Comparison of ENCODE assay signal across 8 mouse cellular contexts in genomic region chr1:132298425-132298800, GRCm38 (mm10). TPM values are rescaled to one million over a fixed set of nuclear protein-coding genes. Genes with fewer than 3 reads are reported as not detected.
DNase-seq lines count a peak whose midpoint lies in the region; ATAC-seq and TF ChIP-seq lines count a peak whose summit lies in the region.

TSS of gene Klhdc8a (plus strand) at chr1:132298626.

- peak within 1 kb of the TSS; percentile 84 for H3K4me3 ChIP-seq in gastrocnemius, adult 2 months
- H3K4me3 ChIP-seq in midbrain, embryonic 12.5 days: peak within 1 kb of the TSS; percentile 65

- peak within 1 kb of the TSS; percentile 71 for H3K27ac ChIP-seq in gastrocnemius, adult 2 months
- H3K27ac ChIP-seq in midbrain, embryonic 12.5 days (replicated peaks): peak within 1 kb of the TSS; percentile 84

- peak; percentile 41 for ATAC-seq in granulocyte monocyte progenitor cell, adult 5-6 weeks (replicated peaks; ENCODE audit: poor library complexity, severe bottlenecking)
- ATAC-seq in midbrain, embryonic 12.5 days (ENCODE audit: low FRiP score, low read depth): peak; percentile 70

- H3K4me1 ChIP-seq in midbrain, embryonic 12.5 days: peaks cover 40% of the 10 kb centered on the region

- H3K9me3 ChIP-seq in midbrain, embryonic 12.5 days: no peaks in the 10 kb centered on the region

- intact Hi-C loops in gastrocnemius, adult 2 months (cut with DNase I): no loop called here
- intact Hi-C loops in left cerebral cortex, postnatal 4 days (cut with DNase I): no loop called here

- H3K9ac ChIP-seq in midbrain, embryonic 12.5 days (replicated peaks): peak within 1 kb of the TSS; percentile 85

- H3K27me3 ChIP-seq in midbrain, embryonic 12.5 days: peaks cover 46% of the 10 kb centered on the region

- H3K4me2 ChIP-seq in midbrain, embryonic 12.5 days (replicated peaks): peak within 1 kb of the TSS; percentile 99

- no peaks in the 10 kb centered on the region for H3K36me3 ChIP-seq in midbrain, embryonic 12.5 days

- no peak for DNase-seq in gastrocnemius, adult 2 months
- DNase-seq in gastrocnemius, adult 18-20 months (ENCODE audit: low spot score): no peak
- peak; percentile 88 for DNase-seq in cerebellum, postnatal 10 days
- peak; percentile 65 for DNase-seq in kidney, adult 11 months
- DNase-seq in left cerebral cortex, postnatal 4 days: peak; percentile 69
- peak; percentile 43 for DNase-seq in telencephalon, adult 2 months (ENCODE audit: low read depth, low spot score)

- no peak for TF ChIP-seq CTCF in gastrocnemius, adult 2 months (IDR thresholded peaks at IDR 0.05)

- WGBS in midbrain, embryonic 12.5 days: 0% methylated on average over 28 of the region's 28 CpGs

RNA-seq across cellular contexts. Expression of gene Klhdc8a, which starts in this region (rescaled TPM):
- under 1 TPM; 0.13 to 0.31 TPM for total RNA-seq in gastrocnemius, adult 2 months (2021)
- under 1 TPM; 0.27 to 0.36 TPM for total RNA-seq in gastrocnemius, adult 18-20 months (2021)
- not detected in 2 replicates for total RNA-seq in granulocyte monocyte progenitor cell, adult 5-6 weeks (2014; fragmentation: Nextera tagmentation)
- total RNA-seq in granulocyte monocyte progenitor cell, adult 5-6 weeks (2017): not detected in 2 replicates
- total RNA-seq in left cerebral cortex, postnatal 4 days (2021): 10 to 100 TPM in 1 of 2 experiments, 1 to 10 TPM in 1; 9.1 to 10.7 TPM
- 5.2 and 5.4 TPM in 2 replicates for polyA plus RNA-seq in midbrain, embryonic 12.5 days (2016; fragmentation: Nextera tagmentation; extraction: Ambion mirVana)

Comparison
In these comparisons a context has a peak if more than half of its experiments do, and no peak if none do; other contexts are left out.
1. RNA of gene Klhdc8a (total RNA-seq): 9.1 to 10.7 TPM in left cerebral cortex, postnatal 4 days; 0.27 to 0.36 TPM in gastrocnemius, adult 18-20 months, 0.13 to 0.31 TPM in gastrocnemius, adult 2 months and not detected in granulocyte monocyte progenitor cell, adult 5-6 weeks; every median in the first group is over 4 times any median in the second.
2. Peak in ATAC-seq in granulocyte monocyte progenitor cell, adult 5-6 weeks; RNA of the gene not detected or under 1 TPM.
3. DNase-seq: peak in cerebellum, postnatal 10 days (2 of 2), kidney, adult 11 months (single experiment), left cerebral cortex, postnatal 4 days (single experiment) and telencephalon, adult 2 months (single experiment); none in gastrocnemius, adult 2 months (single experiment) and gastrocnemius, adult 18-20 months (single experiment).